Mouse (Mus musculus): ENCODE results near the gene Usmg5.
"Not testable (repeated sequence)": the region's sequence is repeated elsewhere in the genome, so short reads cannot be mapped to it uniquely, and the experiment has no call there.

DNA sequence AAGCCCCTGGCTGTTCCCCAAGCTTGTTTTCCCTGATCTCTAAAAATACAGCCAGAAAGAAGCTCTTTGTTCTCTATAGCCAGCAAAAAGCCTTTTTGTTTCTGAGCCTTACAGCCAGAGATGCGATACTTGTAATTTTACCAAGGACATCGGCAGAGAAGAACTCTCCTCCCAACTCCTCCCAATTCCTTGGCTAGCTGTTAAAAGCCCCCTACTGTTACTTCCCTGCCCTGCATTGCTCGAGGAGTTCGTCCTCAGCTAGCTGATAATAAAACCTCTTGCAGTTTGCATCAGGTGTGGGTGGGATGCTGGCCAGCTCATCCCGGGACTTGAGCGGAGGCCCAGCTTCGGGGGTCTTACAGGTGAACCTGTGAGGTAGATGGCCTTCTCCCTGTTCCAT is 49.2 kb upstream of the Usmg5 start:
- not testable (repeated sequence) for TF ChIP-seq POLR2A (IDR thresholded peaks at IDR 0.05; ENCODE audit: insufficient read length, low read depth); MYOG (IDR thresholded peaks at IDR 0.05; ENCODE audit: control insufficient read depth in 1 of 3, insufficient read depth in 1 of 3, insufficient read length in 2 of 3, low read depth in 2 of 3); CEBPB (IDR thresholded peaks at IDR 0.05; ENCODE audit: insufficient read depth, poor library complexity, severe bottlenecking); MAX (IDR thresholded peaks at IDR 0.05; ENCODE audit: low read depth); POLR2AphosphoS2 (IDR thresholded peaks at IDR 0.05; ENCODE audit: insufficient read length, low read depth); USF1 (IDR thresholded peaks at IDR 0.05; ENCODE audit: low read depth); TCF12 (IDR thresholded peaks at IDR 0.05; ENCODE audit: insufficient read depth, poor library complexity, severe bottlenecking); MYOD1 (IDR thresholded peaks at IDR 0.05; ENCODE audit: control insufficient read depth in 1 of 3, insufficient read length in 2 of 3, low read depth in 2 of 3); REST (IDR thresholded peaks at IDR 0.05; ENCODE audit: insufficient read depth, insufficient read length); E2F4 (IDR thresholded peaks at IDR 0.05; ENCODE audit: insufficient read depth); TCF3 (IDR thresholded peaks at IDR 0.05; ENCODE audit: insufficient read length, low read depth); SRF (IDR thresholded peaks at IDR 0.05; ENCODE audit: control insufficient read depth, insufficient read length, low read depth)

All from myocyte (in vitro differentiated cells).